Mouse (Mus musculus): ENCODE results near the gene Pcnx3.

The Pcnx3 gene

DNA sequence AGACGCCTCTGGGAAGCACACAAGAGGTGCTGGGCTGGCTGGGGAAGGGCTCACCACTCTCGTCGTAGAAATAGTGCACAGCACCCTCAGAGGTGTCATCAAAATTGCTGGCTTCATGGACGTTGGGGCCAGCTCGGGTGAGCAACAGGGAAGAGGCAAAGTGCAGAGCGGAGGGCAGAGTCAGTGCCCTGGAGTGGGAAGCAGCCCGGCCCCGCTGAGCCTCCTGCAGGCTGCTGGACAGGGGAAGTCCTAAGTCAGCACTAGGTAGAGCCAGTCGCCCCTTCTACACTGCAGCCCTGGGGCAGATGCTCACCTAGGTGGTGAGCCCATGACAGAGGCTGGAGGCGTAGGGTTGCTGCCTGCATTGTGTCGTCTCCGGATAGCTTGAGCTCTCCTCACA, 4.5 kb downstream of the Pcnx3 start:
- no peak for DNase-seq (ENCODE audit: low spot score in 2 of 2)

DNA sequence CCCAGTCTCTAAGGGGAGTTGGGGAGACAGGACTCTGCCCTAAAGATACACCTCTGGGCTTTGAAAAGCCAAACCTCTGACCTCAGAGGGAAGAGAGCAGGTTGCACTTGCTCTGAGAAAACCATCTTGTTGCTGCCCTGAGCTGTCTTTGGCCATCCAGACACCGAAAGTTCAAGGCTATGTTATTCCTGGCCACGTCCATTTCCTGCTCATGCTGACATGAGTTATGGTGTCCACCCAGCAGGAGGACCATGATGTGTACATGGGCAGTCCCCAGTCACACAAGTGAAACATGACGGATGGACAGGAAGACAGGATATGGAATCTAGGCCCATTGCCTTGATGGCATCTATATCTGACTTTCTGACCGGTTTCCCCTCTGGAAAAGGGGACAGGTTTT, 8.3 kb downstream of the Pcnx3 start:
- no peak for DNase-seq (ENCODE audit: low spot score in 2 of 2)

DNA sequence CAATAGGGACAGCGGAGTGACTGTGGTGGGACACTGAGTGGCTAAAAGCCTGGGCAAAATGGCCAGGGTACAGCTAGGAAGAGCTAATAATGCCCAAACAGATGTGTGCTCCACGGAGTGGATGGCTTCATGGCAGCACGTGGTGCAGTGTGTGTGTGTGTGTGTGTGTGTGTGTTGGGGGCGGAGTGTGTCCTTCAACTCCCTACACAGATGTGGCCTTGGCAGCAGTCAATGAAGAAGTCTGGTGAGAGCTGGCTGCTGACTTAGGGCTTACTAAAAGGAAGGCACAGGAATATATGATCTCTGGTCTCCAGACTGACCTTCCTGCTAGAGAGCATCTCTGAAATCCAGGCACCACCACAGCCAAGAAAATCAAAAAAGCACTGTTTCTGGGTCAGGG, 20.3 kb downstream of the Pcnx3 start:
- DNase-seq (ENCODE audit: low spot score in 2 of 2) = no peak

- no peak for DNase-seq (ENCODE audit: low spot score in 2 of 2)
These were observed 22.3 kb downstream of the Pcnx3 start for GRCm38 (mm10) chr19:5666386-5666785.

DNA sequence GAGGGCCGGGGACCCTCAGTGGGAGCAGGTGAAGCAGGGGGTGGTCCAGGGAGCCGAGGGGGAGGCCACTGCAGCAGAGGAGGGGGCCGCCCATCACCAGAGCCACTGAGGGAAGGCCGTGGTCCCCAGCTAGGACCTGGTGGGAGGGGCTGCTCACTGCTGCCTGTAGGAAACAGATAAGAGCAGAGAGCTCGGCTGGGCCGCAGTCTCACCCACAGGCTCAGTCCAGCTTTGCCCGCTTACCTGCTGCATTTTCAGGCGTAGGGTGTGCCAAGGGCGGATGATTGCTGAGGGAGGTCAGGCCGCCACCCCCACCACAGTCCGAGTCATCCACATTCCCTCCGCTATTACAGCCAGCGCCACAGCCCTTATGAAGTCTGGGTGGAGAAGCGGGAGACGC, 23.2 kb downstream of the Pcnx3 start:
- no peak for DNase-seq (ENCODE audit: low spot score in 2 of 2)

- DNase-seq (ENCODE audit: low spot score in 2 of 2) = no peak
These were observed 23.9 kb downstream of the Pcnx3 start for GRCm38 (mm10) chr19:5664669-5665257.

DNA sequence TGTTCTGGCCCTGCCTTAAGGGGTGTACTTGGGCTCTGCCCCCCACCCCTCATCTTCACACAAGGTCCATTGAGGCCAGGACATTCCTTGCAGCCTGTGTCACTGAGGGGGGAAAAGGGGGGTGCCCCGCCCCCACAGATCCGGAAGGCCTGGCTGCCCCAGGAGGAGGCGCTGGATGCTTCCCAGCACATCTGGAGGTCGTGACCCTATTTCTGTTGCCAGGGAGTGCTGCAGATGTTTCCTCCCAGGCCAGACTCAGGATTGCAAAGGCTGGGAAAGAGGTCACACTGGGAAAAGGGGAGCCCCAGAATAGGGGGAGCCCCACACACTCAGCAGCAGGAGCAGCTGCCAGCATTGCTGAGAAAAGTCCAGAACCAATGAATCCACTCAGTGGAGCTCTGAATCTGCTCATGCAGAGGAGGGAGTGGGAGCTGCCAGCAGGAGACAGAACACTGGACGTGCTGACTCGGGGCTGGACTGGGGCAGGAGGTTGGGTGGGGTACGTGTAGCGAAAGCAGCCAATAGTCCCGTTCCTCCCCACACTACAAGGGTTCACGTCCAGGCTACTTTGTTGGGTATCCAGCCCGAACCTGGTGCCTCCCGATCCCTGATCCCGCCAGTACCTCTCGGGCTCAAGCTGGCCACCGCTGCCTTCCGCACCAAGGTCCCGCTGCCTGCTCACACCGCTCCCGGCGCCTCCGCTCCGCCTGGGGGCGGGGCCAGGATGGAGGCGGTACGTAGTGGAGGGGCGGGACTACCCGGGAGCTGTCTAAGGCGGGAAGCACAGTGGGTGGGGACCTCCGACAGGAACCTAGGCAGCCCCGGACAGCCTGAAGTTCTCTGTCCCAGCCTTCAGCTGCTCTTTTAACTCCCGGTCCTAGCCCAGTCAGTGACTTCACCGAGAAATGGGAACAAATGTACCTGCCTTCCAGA, 25.5 kb downstream of the Pcnx3 start, which contains the start of gene Sipa1:
Gene Sipa1, minus strand, starts transcription at position 727 of the 933 bp plus-strand sequence.
- peak; percentile 51 to 64 for DNase-seq (ENCODE audit: low spot score in 2 of 2)

DNA sequence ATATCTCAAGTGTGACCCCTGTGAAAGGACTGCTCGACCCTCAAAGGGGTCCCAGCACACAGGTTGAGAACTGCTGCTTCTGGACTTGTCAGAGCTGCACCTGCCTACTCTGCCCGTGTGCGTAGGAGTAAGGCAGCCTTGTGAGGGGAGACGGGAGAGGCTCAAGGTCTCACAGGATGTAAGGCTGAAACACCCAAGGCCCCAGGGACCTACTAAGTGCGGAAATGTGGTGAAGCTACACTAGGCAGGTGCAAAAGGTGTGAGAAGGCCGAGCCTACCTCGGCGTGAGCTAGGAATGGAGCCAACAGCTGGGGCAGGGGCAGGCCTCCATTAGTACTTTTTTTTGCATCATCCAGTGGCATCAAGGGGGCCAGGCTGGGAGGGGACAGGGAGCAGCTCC, 26.4 kb downstream of the Pcnx3 start:
- DNase-seq (ENCODE audit: low spot score in 2 of 2) = no peak

GRCm38 (mm10) chr19:5660942-5661751, 27.6 kb downstream of the Pcnx3 start:
- DNase-seq (ENCODE audit: low spot score in 2 of 2) = no peak

GRCm38 (mm10) chr19:5654720-5655298, 33.9 kb downstream of the Pcnx3 start:
- DNase-seq (ENCODE audit: low spot score in 2 of 2) = no peak

- no peak for DNase-seq (ENCODE audit: low spot score in 2 of 2)
These were observed 34.6 kb downstream of the Pcnx3 start for GRCm38 (mm10) chr19:5653969-5654719.

DNA sequence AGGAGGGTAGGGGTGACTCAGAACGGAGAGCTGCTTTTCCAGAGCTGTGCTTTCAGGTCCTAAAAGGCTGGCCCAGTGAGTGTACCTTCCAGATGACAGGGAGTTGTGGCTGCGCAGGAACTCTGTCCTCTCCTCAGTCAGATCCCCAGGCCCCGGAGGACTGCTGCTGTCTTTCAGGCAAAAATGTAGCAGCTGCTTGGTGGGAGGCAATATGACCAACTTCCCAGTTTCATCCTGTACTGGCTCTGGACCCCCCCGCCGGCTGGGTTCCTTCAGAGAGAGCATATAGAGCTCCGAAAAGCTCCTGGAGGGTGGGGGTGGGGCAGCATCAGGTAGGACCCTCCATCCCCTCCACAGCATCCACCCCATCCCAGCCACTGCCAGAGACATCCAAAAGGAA, 36.1 kb downstream of the Pcnx3 start:
- DNase-seq (ENCODE audit: low spot score in 2 of 2) = peak in 1 of 2 experiments; percentile 42

- no peak for DNase-seq (ENCODE audit: low spot score in 2 of 2)
These were observed 37.0 kb downstream of the Pcnx3 start for GRCm38 (mm10) chr19:5651502-5652274.

DNA sequence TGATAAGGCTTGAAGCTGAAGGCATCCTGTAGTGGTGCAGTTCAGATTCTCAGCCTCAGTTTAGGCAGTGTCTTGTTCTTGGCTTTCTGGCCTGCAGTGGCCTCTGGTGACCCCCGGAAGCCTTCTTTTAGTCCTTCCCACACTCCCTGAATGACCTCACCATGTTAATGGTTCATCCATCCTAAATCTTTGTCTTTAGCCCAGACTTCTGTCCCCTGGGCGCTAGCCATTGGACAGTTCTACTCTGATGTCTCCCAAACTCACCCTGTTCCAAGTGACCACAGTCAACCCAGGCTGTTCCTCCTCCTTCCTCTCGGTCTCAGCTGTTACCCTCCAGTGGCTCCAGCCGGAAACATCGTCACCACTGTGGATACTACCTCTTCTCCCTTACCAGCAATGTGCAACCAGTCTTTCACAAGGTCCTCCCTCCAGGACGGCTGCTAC, 39.4 kb downstream of the Pcnx3 start:
- DNase-seq (ENCODE audit: low spot score in 2 of 2) = no peak

GRCm38 (mm10) chr19:5648401-5649297, 40.1 kb downstream of the Pcnx3 start:
- DNase-seq (ENCODE audit: low spot score in 2 of 2) = peak; percentile 68 to 76

DNA sequence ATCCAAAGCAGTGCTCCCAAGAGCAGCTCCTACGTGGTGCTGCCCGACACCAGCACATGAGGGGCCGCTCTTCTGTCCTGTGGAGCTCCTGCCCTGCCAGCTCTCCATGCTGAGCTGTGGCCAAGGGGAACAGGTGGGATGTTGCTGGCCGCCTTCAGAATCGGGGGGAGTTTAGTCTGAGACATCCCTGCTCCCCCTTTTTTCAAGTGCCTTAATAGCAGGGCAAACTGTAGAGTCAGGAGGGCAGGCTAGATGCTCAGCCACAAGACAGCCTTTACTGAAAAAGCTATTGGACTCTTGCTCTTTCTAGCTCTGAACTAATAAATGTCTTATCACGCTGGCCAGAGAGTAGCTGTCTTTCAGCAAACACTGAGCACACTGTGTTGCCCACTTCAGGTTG, 40.9 kb downstream of the Pcnx3 start:
- no peak for DNase-seq (ENCODE audit: low spot score in 2 of 2)

DNA sequence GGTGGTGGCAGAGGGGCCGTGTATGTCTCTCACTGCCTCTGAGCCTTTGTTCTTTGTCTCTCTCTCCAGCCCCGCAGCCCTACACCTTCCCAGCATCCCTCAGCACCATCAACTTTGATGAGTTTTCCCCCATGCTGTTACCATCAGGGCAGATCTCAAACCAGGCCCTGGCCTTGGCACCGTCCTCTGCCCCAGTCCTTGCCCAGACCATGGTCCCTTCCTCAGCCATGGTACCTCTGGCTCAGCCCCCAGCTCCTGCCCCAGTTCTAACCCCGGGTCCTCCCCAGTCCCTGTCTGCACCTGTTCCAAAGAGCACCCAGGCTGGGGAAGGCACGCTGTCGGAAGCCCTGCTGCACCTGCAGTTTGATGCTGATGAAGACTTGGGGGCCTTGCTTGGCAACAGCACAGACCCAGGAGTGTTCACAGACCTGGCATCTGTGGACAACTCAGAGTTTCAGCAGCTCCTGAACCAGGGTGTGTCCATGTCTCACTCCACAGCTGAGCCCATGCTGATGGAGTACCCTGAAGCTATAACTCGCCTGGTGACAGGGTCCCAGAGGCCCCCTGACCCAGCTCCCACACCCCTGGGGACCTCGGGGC, 41.9 kb downstream of the Pcnx3 start:
- no peak for DNase-seq (ENCODE audit: low spot score in 2 of 2)

DNA sequence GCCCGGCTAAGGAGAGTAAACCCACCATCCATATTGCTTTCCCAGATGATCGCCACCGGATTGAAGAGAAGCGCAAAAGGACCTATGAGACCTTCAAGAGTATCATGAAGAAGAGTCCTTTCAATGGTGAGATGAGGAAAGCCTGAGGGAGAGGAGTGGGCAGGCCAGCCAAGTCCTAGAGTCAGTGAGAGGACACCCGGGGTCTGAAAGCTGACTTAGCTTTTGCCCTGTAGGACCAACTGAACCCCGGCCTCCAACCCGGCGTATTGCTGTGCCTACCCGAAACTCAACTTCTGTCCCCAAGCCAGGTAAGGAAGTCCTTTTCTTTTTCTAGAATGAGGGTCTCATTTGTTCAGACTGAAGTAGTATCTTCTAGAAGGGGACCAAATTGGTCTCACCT, 43.4 kb downstream of the Pcnx3 start:
- DNase-seq (ENCODE audit: low spot score in 2 of 2) = no peak

DNA sequence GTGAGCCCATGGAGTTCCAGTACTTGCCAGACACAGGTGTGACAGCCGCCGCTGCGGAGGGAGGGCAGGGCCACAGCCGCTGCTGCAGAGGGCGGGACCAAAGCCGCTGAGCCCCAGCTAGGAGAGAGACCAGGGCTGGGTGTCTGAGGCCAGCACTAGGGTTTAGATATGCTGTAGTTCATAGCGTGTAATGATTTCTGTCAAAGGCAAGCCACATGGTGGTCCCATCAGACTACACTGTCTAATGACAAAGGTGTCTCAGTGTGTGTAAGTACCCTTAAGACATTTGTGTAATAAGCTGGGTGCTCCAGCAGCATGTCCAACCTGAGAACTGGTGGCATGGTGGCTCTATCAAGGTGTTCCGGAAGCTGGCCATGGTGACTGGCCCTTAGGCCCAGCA, 47.1 kb downstream of the Pcnx3 start:
- DNase-seq (ENCODE audit: low spot score in 2 of 2) = no peak

Measured in right cerebral cortex, postnatal 36 days (tissue).